Mouse (Mus musculus) CD4-positive, CD25-positive, alpha-beta regulatory T cell, adult 9 weeks (primary cell): ENCODE measurements around the gene Fam102a. TPM values are rescaled to one million over a fixed set of nuclear protein-coding genes. Genes with fewer than 3 reads are reported as not detected.

Experiments used
- polyA plus RNA-seq: library from polyadenylated mRNA; unstranded; fragments of 100-300 nt; shearing (Covaris generic); gene quantifications from one replicate; pipeline ENCODE4 v1.2.1, GENCODE M21; 2017

Gene Fam102a
- polyA plus RNA-seq = 67.8 TPM

GRCm38 (mm10) chr2:32534733-32535471 lies at the start of gene Fam102a:
Fam102a (plus strand) TSS chr2:32535332.

GRCm38 (mm10) chr2:32570698-32571494 lies 35.8 kb downstream of the Fam102a start, which contains the start of gene Dpm2:
Dpm2 (plus strand) TSS chr2:32570858.

GRCm38 (mm10) chr2:32574497-32574896 lies 39.4 kb downstream of the Fam102a start, which contains the start of gene Pip5kl1:
Pip5kl1 (plus strand) TSS chr2:32574797.

GRCm38 (mm10) chr2:32575586-32576160 lies 40.5 kb downstream of the Fam102a start, which contains the start of gene 9430097D07Rik:
9430097D07Rik (minus strand) TSS chr2:32575684.

GRCm38 (mm10) chr2:32586871-32587351 lies 51.8 kb downstream of the Fam102a start, which contains the start of gene St6galnac4:
St6galnac4 (plus strand) TSS chr2:32587095.

GRCm38 (mm10) chr2:32599409-32599808 lies 64.3 kb downstream of the Fam102a start, which contains the start of gene St6galnac6:
St6galnac6 (plus strand) TSS chr2:32599709.

Other genes with a start within 250 kb of the Fam102a start
- gene Golga2, start 247.9 kb upstream of the Fam102a start, polyA plus RNA-seq = 47.4 TPM
- gene Swi5, start 247.3 kb upstream of the Fam102a start, polyA plus RNA-seq = 302 TPM
- gene Ciz1, start 183.0 kb upstream of the Fam102a start, polyA plus RNA-seq = 160 TPM
- gene Dnm1, start 182.0 kb upstream of the Fam102a start, polyA plus RNA-seq = not detected
- 88.4 TPM for gene 1110008P14Rik, start 153.4 kb upstream of the Fam102a start, polyA plus RNA-seq
- gene Lcn2, start 147.1 kb upstream of the Fam102a start, polyA plus RNA-seq = not detected
- 2.1 TPM for gene Ptges2, start 139.4 kb upstream of the Fam102a start, polyA plus RNA-seq
- gene Naif1, start 84.9 kb upstream of the Fam102a start, polyA plus RNA-seq = 9.3 TPM
- gene Slc25a25, start 83.9 kb upstream of the Fam102a start, polyA plus RNA-seq = 3.6 TPM
- gene Dpm2, start 35.5 kb downstream of the Fam102a start, polyA plus RNA-seq = 161 TPM
- gene Pip5kl1, start 39.5 kb downstream of the Fam102a start, polyA plus RNA-seq = not detected
- not detected for gene 9430097D07Rik, start 40.4 kb downstream of the Fam102a start, polyA plus RNA-seq
- gene St6galnac4, start 51.8 kb downstream of the Fam102a start, polyA plus RNA-seq = 57.7 TPM
- gene St6galnac6, start 64.4 kb downstream of the Fam102a start, polyA plus RNA-seq = 3.9 TPM
- not detected for gene Ak1, start 86.4 kb downstream of the Fam102a start, polyA plus RNA-seq
- gene Eng, start 111.3 kb downstream of the Fam102a start, polyA plus RNA-seq = 0.07 TPM
- 22.8 TPM for gene Fpgs, start 168.8 kb downstream of the Fam102a start, polyA plus RNA-seq
- 27.3 TPM for gene Cdk9, start 177.7 kb downstream of the Fam102a start, polyA plus RNA-seq
- gene Sh2d3c, start 185.7 kb downstream of the Fam102a start, polyA plus RNA-seq = 126 TPM
- 0.50 TPM for gene 6330409D20Rik, start 205.7 kb downstream of the Fam102a start, polyA plus RNA-seq
- gene Tor2a, start 221.9 kb downstream of the Fam102a start, polyA plus RNA-seq = 54.6 TPM
- 1.6 TPM for gene Ttc16, start 240.3 kb downstream of the Fam102a start, polyA plus RNA-seq
- gene Ptrh1, start 240.5 kb downstream of the Fam102a start, polyA plus RNA-seq = 6.0 TPM
- not detected for gene Cfap157, start 249.1 kb downstream of the Fam102a start, polyA plus RNA-seq